Mouse (Mus musculus): Measurements from ENCODE around the gene Klhdc10.
A peak's percentile ranks its signal among the peaks of the same experiment; 100 is the strongest.

Klhdc10 gene

DNA sequence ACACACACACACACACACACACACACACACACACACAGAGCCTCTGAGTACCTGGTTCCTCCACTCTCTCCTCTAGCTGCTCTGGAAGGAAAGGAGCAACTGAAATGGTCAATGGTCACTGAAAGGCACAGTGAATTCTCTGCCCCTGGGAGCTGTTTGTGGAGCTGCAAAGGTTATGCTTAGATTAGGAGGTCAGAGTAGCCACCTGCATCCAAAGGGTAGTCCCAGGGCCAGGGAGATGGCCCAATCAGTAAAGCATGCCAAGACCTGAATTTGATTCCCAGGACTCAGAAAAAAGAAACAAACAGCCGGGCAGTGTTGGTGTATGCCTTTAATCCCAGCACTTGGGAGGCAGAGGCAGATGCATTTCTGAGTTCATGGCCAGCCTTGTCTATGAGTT, 66.4 kb downstream of the Klhdc10 start:
- DNase-seq (ENCODE audit: extremely low spot score): no peak

DNA sequence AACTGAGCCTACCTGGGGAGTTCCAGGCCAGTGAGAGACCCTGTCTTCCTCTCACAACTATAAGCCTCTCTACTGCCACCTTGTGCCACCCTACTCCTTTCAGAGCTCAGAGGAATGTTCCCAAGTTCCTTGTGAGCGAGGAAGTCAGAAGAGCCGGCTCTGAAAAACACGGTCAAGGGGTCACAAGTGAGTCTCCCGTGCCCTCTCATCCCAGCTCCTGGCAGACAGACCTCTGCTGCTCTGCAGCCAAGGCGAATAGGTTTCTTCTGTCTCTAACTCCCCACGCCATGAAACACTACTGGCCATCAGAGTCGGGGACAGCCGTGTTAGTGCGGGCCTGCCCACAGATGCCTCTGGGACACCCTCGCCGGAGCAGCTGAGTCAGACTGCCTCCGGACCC, 67.0 kb downstream of the Klhdc10 start:
- peak; percentile 63 for DNase-seq (ENCODE audit: extremely low spot score)

DNA sequence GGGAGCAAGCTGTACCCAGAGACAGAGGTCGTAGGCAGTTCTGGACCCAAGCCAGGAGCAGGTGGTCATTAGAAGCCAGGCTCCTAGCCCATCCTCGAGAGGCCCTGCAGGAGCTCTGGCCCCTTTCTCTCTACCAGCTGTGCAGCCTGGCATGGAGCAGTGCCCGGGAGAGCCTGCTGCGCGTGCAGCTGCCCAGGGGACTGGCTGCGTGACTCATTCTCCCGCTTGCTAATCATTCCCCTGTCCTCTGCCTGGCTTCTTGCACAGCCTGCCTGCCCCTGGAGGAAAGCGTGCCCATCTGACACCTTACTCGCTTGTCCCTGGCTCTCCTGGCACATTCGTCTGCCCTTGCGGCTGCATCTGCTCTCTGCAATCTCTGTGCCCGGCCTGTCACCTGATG, 67.7 kb downstream of the Klhdc10 start:
- no peak for DNase-seq (ENCODE audit: extremely low spot score)

DNA sequence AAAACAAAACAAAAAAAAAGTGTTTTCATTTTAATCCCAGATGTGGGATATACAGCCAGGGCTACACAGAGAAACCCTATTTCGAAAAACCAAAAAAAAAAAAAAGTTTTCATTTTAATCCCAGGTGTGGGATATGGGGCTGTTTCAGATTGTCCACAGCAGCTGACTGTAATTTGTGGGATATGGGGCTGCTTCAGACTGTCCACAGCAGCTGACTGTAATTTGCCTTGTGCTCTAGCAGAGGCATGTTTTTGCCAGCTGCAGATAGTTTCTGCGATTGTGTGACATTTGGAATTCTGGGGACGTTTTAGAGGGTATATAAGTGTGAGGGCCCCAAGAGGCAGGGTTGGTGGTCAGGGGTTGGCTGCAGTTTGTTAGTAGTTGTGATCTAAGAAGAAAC, 70.0 kb downstream of the Klhdc10 start:
- no peak for DNase-seq (ENCODE audit: extremely low spot score)

DNA sequence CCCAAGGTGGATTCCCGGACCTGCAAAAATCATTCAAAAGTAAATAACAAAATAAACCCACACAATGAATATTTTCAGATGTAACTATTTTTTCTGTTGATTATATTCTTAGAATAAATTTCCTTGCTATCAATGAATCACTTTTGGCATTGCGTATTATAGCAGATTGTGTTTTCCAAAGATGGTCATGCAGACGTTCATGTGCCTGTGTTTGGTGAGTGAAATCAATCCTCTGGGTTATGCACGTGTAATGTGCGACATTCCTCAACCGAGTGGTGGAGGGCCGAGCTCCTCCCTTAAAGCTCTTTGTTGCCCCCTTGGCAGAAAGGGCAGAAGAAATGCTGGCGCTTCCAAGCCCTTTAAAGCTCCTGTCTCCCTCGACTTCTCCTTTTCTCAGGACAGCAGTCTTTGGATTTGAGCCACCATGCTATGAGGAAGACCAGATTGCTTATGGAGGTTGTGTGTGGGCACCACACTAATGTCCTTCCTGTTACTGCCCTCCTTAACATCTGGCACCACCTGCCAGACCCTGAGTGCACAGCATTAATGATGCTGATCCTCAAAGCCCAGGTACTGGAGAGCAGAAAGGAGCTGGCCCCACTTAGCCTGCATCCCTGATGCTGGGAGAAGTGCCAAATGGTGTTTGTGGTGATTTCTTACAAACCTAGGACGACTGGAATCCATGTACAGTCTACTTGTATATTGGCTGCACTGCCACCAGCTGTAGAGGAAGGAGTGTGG, 74.5 kb downstream of the Klhdc10 start:
- no peak for DNase-seq (ENCODE audit: extremely low spot score)

DNA sequence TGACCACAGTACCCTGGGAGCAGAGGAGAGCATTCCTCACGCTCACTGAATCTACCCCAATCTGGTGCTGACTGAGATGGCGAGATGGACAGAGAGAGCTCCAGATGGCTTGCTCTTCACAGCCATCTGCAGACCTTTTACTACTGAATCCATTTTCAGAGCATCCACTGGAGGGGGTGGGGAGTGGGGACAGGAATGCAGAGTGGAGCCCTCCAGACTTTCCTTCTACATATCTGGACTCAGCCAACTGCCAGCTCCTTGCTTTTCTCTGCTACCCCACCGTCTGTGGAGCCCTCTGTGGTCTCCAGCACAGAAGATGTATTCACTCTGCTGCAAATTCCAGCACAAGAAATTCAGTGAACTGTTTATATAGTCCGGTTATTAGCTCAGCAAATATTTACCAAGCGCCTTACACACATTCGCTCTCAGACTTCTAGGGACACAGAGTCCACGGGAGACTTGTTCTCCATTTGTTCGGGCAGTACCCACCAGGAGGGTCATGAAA, 75.6 kb downstream of the Klhdc10 start:
- no peak for DNase-seq (ENCODE audit: extremely low spot score)

DNA sequence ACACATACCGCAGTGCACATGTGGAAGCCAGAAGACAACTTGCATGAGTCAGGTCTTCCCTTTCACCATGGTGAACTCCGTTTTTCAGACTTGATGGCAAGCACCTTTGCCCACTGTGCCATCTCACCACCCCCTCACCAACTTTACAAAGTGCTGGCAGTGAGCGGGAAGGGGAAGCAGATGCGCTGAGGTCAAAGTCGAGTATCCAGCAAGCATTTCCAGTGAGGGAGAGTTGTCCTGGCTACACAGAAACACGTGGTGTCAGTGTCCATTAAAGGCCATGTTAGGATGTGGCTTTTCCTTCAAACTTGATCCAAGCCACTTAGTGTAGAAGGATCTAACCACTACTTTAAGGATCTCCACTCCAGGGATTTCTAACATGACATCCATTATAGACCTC, 76.1 kb downstream of the Klhdc10 start:
- DNase-seq (ENCODE audit: extremely low spot score): no peak

DNA sequence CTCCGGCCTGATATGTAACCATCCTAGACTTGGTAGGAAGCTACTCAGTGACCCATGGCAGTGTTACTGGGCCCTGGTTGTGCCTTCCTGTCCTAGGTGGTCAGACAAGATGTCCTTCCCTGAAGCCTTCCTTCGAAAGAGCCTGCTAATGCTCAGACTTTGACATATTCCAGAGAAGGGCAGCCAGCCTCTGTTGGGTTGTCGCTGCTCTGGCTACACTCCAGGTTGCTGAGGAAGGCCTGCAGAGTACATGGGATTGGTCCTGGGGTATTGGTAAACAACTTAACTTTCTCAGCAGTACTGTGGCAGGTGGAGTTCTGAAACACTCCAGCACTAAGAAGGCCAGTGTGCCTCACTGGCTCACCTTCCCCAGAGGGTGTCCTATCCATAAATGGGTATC, 77.8 kb downstream of the Klhdc10 start:
- DNase-seq (ENCODE audit: extremely low spot score): no peak

DNA sequence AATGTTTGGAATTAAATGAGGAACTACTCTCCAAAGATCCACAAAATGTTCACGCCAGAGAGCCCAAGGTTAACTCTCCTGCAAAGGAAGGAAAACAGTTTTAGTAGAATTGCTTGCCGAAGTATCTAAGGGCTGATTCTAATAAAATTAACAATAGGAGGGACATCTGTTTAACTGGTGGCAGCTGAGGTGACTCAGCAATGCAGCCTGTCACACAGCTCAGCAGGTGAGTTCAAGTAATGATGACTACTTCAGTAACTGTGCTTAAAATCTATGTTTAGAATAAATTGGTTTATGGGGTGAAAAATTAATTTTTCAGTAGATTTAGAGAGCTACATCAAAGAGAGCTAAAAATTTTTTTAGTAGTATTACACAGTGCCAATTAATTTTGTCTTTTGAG, 81.2 kb downstream of the Klhdc10 start:
- no peak for DNase-seq (ENCODE audit: extremely low spot score)

DNA sequence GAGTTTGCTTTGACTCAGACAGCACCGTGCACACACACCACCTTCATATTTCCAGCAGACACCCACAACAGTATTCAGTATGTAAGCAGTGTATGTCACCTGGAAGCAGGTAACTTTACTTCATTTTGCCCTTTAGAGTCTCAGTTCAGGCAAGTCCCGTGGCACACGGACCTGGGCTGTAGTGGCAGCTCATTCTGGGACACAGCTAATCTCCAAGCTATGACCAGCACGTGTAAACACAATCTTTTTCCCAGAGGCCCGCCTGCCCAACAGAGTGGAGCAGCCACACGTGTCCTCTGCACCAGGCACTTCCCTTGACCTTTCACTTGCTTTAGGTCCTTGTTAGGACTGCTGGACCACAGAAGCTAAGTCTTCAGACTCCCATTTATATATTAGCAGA, 84.8 kb downstream of the Klhdc10 start:
- DNase-seq (ENCODE audit: extremely low spot score): no peak

DNA sequence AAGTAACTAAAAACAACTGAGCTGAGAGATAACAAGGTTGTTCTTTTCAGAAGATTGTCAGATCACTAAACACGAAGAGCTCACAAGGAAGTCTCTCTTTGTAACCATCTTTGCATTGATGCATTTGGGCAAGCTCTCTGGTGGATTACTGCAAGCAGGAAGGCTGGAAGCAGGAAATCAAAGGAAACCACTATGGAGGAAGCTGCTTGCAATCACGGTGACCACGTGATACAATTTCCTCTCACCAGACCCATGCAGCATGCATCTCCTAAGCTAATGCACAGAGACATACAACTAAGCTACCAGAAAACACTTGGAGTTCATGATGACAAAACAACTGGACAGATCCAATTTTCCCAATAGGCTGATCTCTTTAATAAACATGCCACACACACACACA, 97.4 kb downstream of the Klhdc10 start:
- DNase-seq (ENCODE audit: extremely low spot score): no peak

Data from embryo, embryonic 9.5 days (tissue).